Comparison of ENCODE assay signal across 24 mouse cellular contexts in the genomic region with DNA sequence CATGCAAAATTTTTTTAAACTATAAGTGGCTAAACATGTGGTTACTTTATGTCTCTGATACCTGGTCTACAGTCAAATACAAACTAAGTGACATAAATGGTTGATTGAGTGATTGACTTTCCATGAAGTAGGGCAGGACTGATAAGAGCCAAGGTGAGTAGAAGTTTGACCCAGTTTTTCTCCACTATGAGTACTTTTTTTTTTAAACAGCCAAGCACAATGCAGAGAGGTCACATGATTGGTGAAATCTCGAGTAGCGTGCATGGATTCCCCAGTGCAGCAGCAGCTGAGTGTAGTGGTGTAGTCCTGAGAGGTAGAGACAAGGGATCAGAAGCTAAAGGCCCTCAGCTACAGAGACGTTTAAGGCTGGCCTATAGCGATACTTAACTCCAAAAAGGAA.
DNase-seq lines count a peak whose midpoint lies in the region; ATAC-seq and TF ChIP-seq lines count a peak whose summit lies in the region.
"Had no signal": no experiment of that assay in that cellular context is flagged by ENCODE, and none has a peak within 500 bp of the region (broad histone marks: within the 10 kb centered on the region; RNA-seq: fewer than 3 reads in every experiment).

No protein-coding gene starts in this region.

- H3K4me1 ChIP-seq in liver, adult 2 months (ENCODE audit: control insufficient read depth, insufficient read depth, low read length): no peaks in the 10 kb centered on the region; the same call in 1 of the 2 replicates
- no peaks in the 10 kb centered on the region for H3K4me1 ChIP-seq in lung, postnatal 0 days (ENCODE audit: insufficient read depth, low read depth, low read length)
- no peaks in the 10 kb centered on the region for H3K4me1 ChIP-seq in hindbrain, embryonic 13.5 days (replicated peaks)
- H3K4me1 ChIP-seq: embryonic facial prominence, embryonic 13.5 days; embryonic facial prominence, embryonic 15.5 days; forebrain, embryonic 12.5 days had no signal

- TF ChIP-seq POLR2A in liver, adult 2 months (IDR thresholded peaks at IDR 0.05; ENCODE audit: extremely low read depth, insufficient read depth, low read length): no peak

- peak; percentile 66 for ATAC-seq in lung, postnatal 0 days
- ATAC-seq in hindbrain, embryonic 13.5 days (ENCODE audit: low FRiP score): no peak
- ATAC-seq: forebrain, embryonic 14.5 days had no signal

- 60% methylated on average over 4 of the region's 4 CpGs for WGBS in liver, adult 2 months
- WGBS in lung, postnatal 0 days: 43% methylated on average over 4 of the region's 4 CpGs
- 70% methylated on average over 4 of the region's 4 CpGs for WGBS in hindbrain, embryonic 13.5 days

- peak; percentile 33 for DNase-seq in liver, adult 2 months (ENCODE audit: extremely low read depth, low read depth, low spot score)
- DNase-seq in liver: no peak
- peak; percentile 65 for DNase-seq in lung, postnatal 0 days (ENCODE audit: low spot score)
- DNase-seq in lung, postnatal 14 days: no peak
- DNase-seq in lung, postnatal 36 days: peak; percentile 13
- no peak for DNase-seq in lung, postnatal 4 days
- DNase-seq in retina, postnatal 1 day: peak; percentile 5
- DNase-seq: adrenal gland, adult 2 months; adrenal gland, postnatal 10 days; adrenal gland, postnatal 25 days; cerebellum, adult 11 months; cerebellum, adult 18-20 months; cerebellum, adult 8-10 months; cerebellum, adult 9-11 months; cerebellum, postnatal 14 days; cerebellum, postnatal 36 days; embryo, embryonic 11 days had no signal

- H3K27ac ChIP-seq in liver, adult 2 months (replicated peaks; ENCODE audit: insufficient read depth, low read depth, low read length): no peak overlapping the region
- no peak overlapping the region for H3K27ac ChIP-seq in lung, postnatal 0 days (ENCODE audit: low read length)
- no peak overlapping the region for H3K27ac ChIP-seq in hindbrain, embryonic 13.5 days
- H3K27ac ChIP-seq: embryonic facial prominence, embryonic 13.5 days; embryonic facial prominence, embryonic 15.5 days; forebrain, embryonic 10.5 days; forebrain, embryonic 12.5 days had no signal

- H3K9me3 ChIP-seq in lung, postnatal 0 days (ENCODE audit: low read length): no peaks in the 10 kb centered on the region
- H3K9me3 ChIP-seq in hindbrain, embryonic 13.5 days: no peaks in the 10 kb centered on the region
- H3K9me3 ChIP-seq: embryonic facial prominence, embryonic 13.5 days; embryonic facial prominence, embryonic 15.5 days; forebrain, embryonic 10.5 days; forebrain, embryonic 12.5 days had no signal

- no peak overlapping the region for H3K4me3 ChIP-seq in liver, adult 2 months (ENCODE audit: insufficient read depth, low read depth, low read length)
- H3K4me3 ChIP-seq in lung, postnatal 0 days (ENCODE audit: low read depth, low read length): no peak overlapping the region
- no peak overlapping the region for H3K4me3 ChIP-seq in hindbrain, embryonic 13.5 days
- H3K4me3 ChIP-seq: embryonic facial prominence, embryonic 13.5 days; embryonic facial prominence, embryonic 15.5 days; erythroblast, embryonic 14.5 days; forebrain, embryonic 10.5 days; forebrain, embryonic 12.5 days had no signal

- no peak overlapping the region for H3K9ac ChIP-seq in liver, adult 2 months (ENCODE audit: low read depth, low read length)
- no peak overlapping the region for H3K9ac ChIP-seq in lung, postnatal 0 days (replicated peaks; ENCODE audit: low read depth)
- no peak overlapping the region for H3K9ac ChIP-seq in hindbrain, embryonic 13.5 days
- H3K9ac ChIP-seq: embryonic facial prominence, embryonic 13.5 days; embryonic facial prominence, embryonic 15.5 days; forebrain, embryonic 12.5 days had no signal

- no peak for TF ChIP-seq EP300 in lung, postnatal 0 days (IDR thresholded peaks at IDR 0.05)

- TF ChIP-seq CTCF in liver, adult 2 months (IDR thresholded peaks at IDR 0.05; ENCODE audit: low read depth, low read length): no peak
- no peak for TF ChIP-seq CTCF in lung, postnatal 0 days (IDR thresholded peaks at IDR 0.05)

- H3K36me3 ChIP-seq in liver, adult 2 months (ENCODE audit: control insufficient read depth, insufficient read depth, low read length): peaks cover 3% of the 10 kb centered on the region
- no peaks in the 10 kb centered on the region for H3K36me3 ChIP-seq in lung, postnatal 0 days (ENCODE audit: insufficient read depth, low read length)
- no peaks in the 10 kb centered on the region for H3K36me3 ChIP-seq in hindbrain, embryonic 13.5 days
- H3K36me3 ChIP-seq: embryonic facial prominence, embryonic 13.5 days; embryonic facial prominence, embryonic 15.5 days; forebrain, embryonic 12.5 days had no signal

- no peaks in the 10 kb centered on the region for H3K79me2 ChIP-seq in liver, adult 2 months (ENCODE audit: control insufficient read depth, insufficient read depth, low read length)

- H3K4me2 ChIP-seq in lung, postnatal 0 days (replicated peaks; ENCODE audit: low read depth, low read length): no peak overlapping the region
- no peak overlapping the region for H3K4me2 ChIP-seq in hindbrain, embryonic 13.5 days
- H3K4me2 ChIP-seq: embryonic facial prominence, embryonic 13.5 days; embryonic facial prominence, embryonic 15.5 days; forebrain, embryonic 12.5 days had no signal

- H3K27me3 ChIP-seq in liver, adult 2 months (ENCODE audit: control insufficient read depth, insufficient read depth, low read length): no peaks in the 10 kb centered on the region
- no peaks in the 10 kb centered on the region for H3K27me3 ChIP-seq in lung, postnatal 0 days (replicated peaks; ENCODE audit: insufficient read depth, low read length)
- no peaks in the 10 kb centered on the region for H3K27me3 ChIP-seq in hindbrain, embryonic 13.5 days
- H3K27me3 ChIP-seq: embryonic facial prominence, embryonic 13.5 days; embryonic facial prominence, embryonic 15.5 days; forebrain, embryonic 12.5 days had no signal

Comparison
In these comparisons a context has a peak if more than half of its experiments do, and no peak if none do; other contexts are left out.
1. DNase-seq: peak in liver, adult 2 months (single experiment), lung, postnatal 0 days (single experiment), lung, postnatal 36 days (single experiment) and retina, postnatal 1 day (single experiment); none in liver (single experiment), lung, postnatal 14 days (single experiment) and lung, postnatal 4 days (0 of 2).